Mouse (Mus musculus): ENCODE results near the gene Gtf3c1. TPM values are rescaled to one million over a fixed set of nuclear protein-coding genes. Genes with fewer than 3 reads are reported as not detected.

Gene Gtf3c1
- polyA plus RNA-seq (2017; shearing (Covaris generic)): 32.8 TPM

DNA sequence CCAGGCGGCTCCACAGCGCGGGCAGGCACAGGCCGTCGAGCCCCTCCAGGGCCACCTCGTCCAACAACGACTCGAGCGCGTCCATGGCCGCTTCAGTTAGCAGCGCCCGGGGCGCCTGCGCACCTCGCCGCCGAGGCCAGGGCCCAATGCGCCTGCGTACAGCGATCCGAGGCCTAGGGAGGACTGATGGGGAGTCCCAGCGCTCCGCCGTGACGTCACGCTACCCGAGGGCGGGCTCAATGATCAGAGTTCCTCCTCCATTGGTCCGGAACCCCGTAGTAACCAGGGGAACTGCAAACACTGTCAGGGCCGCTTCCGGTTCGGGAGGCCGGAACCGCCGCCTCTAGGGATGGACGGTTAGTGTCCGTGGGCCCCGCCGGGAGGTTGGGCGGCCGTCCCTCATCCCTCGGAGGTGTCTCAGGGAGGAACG is at the start of gene Gtf3c1, which contains the start of gene D430042O09Rik:
Gtf3c1 (minus strand) TSS at position 188 of the 430 bp plus-strand sequence.
D430042O09Rik (plus strand) TSS at position 296 of the 430 bp plus-strand sequence.

DNA sequence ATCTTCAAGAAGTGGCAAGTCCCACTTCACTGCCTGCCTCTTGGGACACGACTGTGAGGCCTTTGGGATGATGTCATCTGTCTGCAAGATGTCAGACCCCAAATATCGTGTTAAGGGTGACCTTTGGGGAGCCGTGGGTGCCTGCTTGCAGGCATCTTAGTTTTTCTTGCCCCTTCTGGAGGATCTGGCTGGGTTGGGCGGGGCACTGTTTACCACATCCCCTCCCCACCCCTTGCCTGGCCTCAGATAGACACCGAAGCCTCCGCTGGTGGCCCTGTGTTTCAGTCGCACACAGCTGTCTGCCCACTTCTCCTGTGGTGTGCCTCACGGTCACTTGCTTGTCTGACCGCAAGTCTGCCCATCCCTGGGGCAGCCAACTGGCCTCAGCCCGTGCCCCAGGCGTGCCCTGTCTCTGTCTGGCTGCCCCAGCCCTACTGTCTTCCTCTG is 104.4 kb downstream of the Gtf3c1 start, which contains the start of gene Il21r:
Il21r (plus strand) TSS at position 245 of the 447 bp plus-strand sequence.

Other genes starting within 250 kb of the Gtf3c1 start
- gene Nsmce1, start 216.2 kb downstream of the Gtf3c1 start, polyA plus RNA-seq (2017; shearing (Covaris generic)): 74.5 TPM
- gene Il4ra, start 155.7 kb downstream of the Gtf3c1 start, polyA plus RNA-seq (2017; shearing (Covaris generic)): 506 TPM
- gene Il21r, start 104.4 kb downstream of the Gtf3c1 start, polyA plus RNA-seq (2017; shearing (Covaris generic)): 715 TPM
- 6.3 TPM for gene D430042O09Rik, start 108 bp upstream of the Gtf3c1 start, polyA plus RNA-seq (2017; shearing (Covaris generic))

Data from effector memory CD4-positive, alpha-beta T cell, adult 7 months (primary cell).